In genomic region chr3:30506329-30507027, GRCm38 (mm10) we compare ENCODE assay signal across 8 mouse cellular contexts. TPM values are rescaled to one million over a fixed set of nuclear protein-coding genes. Genes with fewer than 3 reads are reported as not detected.
A peak's percentile ranks its signal among the peaks of the same experiment; 100 is the strongest.
DNase-seq lines count a peak whose midpoint lies in the region; ATAC-seq lines count a peak whose summit lies in the region.

No protein-coding gene starts in this region.

- H3K9ac ChIP-seq in heart, embryonic 13.5 days: peak overlapping the region; percentile 90
- H3K9ac ChIP-seq in hindbrain, embryonic 13.5 days: peak overlapping the region; percentile 70; the same call in 1 of the 2 replicates
- peak overlapping the region; percentile 75 for H3K9ac ChIP-seq in midbrain, embryonic 12.5 days (replicated peaks)

- H3K4me3 ChIP-seq in heart, embryonic 13.5 days: peak overlapping the region; percentile 76
- H3K4me3 ChIP-seq in hindbrain, embryonic 13.5 days: peak overlapping the region; percentile 51
- H3K4me3 ChIP-seq in midbrain, embryonic 12.5 days: peak overlapping the region; percentile 72

- H3K27me3 ChIP-seq in heart, embryonic 13.5 days (replicated peaks): peaks cover 50% of the 10 kb centered on the region
- H3K27me3 ChIP-seq in hindbrain, embryonic 13.5 days: peaks cover 65% of the 10 kb centered on the region
- H3K27me3 ChIP-seq in midbrain, embryonic 12.5 days: peaks cover 56% of the 10 kb centered on the region

- H3K27ac ChIP-seq in heart, embryonic 13.5 days (replicated peaks): peak overlapping the region; percentile 96
- peak overlapping the region; percentile 81 for H3K27ac ChIP-seq in hindbrain, embryonic 13.5 days
- H3K27ac ChIP-seq in midbrain, embryonic 12.5 days (replicated peaks): peak overlapping the region; percentile 94

- peaks cover 38% of the 10 kb centered on the region for H3K4me1 ChIP-seq in heart, embryonic 13.5 days
- peaks cover 46% of the 10 kb centered on the region for H3K4me1 ChIP-seq in hindbrain, embryonic 13.5 days (replicated peaks)
- H3K4me1 ChIP-seq in midbrain, embryonic 12.5 days: peaks cover 51% of the 10 kb centered on the region

- ATAC-seq in heart, embryonic 13.5 days (ENCODE audit: extremely low read depth, insufficient number of reproducible peaks, low FRiP score, low TSS enrichment): no peak
- ATAC-seq in hindbrain, embryonic 13.5 days (ENCODE audit: low FRiP score): no peak
- no peak for ATAC-seq in midbrain, embryonic 12.5 days (ENCODE audit: low FRiP score, low read depth)

- WGBS in heart, embryonic 13.5 days: 6% methylated on average over 17 of the region's 17 CpGs
- 4% methylated on average over 17 of the region's 17 CpGs for WGBS in hindbrain, embryonic 13.5 days
- WGBS in midbrain, embryonic 12.5 days: 3% methylated on average over 17 of the region's 17 CpGs

- no peaks in the 10 kb centered on the region for H3K9me3 ChIP-seq in heart, embryonic 13.5 days
- no peaks in the 10 kb centered on the region for H3K9me3 ChIP-seq in hindbrain, embryonic 13.5 days
- no peaks in the 10 kb centered on the region for H3K9me3 ChIP-seq in midbrain, embryonic 12.5 days

- H3K36me3 ChIP-seq in heart, embryonic 13.5 days: no peaks in the 10 kb centered on the region
- no peaks in the 10 kb centered on the region for H3K36me3 ChIP-seq in hindbrain, embryonic 13.5 days
- no peaks in the 10 kb centered on the region for H3K36me3 ChIP-seq in midbrain, embryonic 12.5 days

- peak overlapping the region; percentile 91 for H3K4me2 ChIP-seq in heart, embryonic 13.5 days
- H3K4me2 ChIP-seq in hindbrain, embryonic 13.5 days: peak overlapping the region; percentile 72
- H3K4me2 ChIP-seq in midbrain, embryonic 12.5 days (replicated peaks): peak overlapping the region; percentile 88

- no peak for DNase-seq in heart, adult 18-20 months
- peak; percentile 13 for DNase-seq in R1 (ENCODE audit: low read depth, low spot score)
- DNase-seq in cerebellum, adult 11-12 months: no peak
- DNase-seq in frontal cortex, postnatal 10 days (ENCODE audit: low spot score in 2 of 2): no peak
- no peak for DNase-seq in left cerebral cortex, adult 18-20 months (ENCODE audit: low spot score in 2 of 2)

RNA-seq across cellular contexts. Expression of gene Mecom, which starts 41.3 kb away (rescaled TPM):
- 21.0 and 22.4 TPM in 2 replicates for polyA plus RNA-seq in heart, embryonic 13.5 days (2015; fragmentation: Nextera tagmentation; extraction: Ambion mirVana)
- total RNA-seq in heart, adult 18-20 months (2021): 10 to 100 TPM; 11.2 to 11.8 TPM
- polyA plus RNA-seq in hindbrain, embryonic 13.5 days (2015; fragmentation: Nextera tagmentation; extraction: Ambion mirVana): 12.3 and 18.4 TPM in 2 replicates
- 25.9 and 33.2 TPM in 2 replicates for polyA plus RNA-seq in midbrain, embryonic 12.5 days (2016; fragmentation: Nextera tagmentation; extraction: Ambion mirVana)
- 1 to 10 TPM; 3.5 to 4.2 TPM for total RNA-seq in left cerebral cortex, adult 18-20 months (2021)
